Mouse (Mus musculus) brain, embryonic 14.5 days (tissue): ENCODE results near the gene Itga10.

Experiments
- CTCF ChIP-seq: fragments of 200-500 bp; IDR thresholded peaks from 2 replicates; pipeline ENCODE4 v1.5.1; 2012; ENCODE audit warnings: inconsistent platforms, mild to moderate bottlenecking, moderate library complexity, borderline replicate concordance; ENCODE audit not compliant: insufficient read depth, insufficient read length; ENCODE audit errors: extremely low read depth
- POLR2A ChIP-seq: fragments of 200-500 bp; IDR thresholded peaks from 2 replicates; pipeline ENCODE4 v1.6.1; 2012; ENCODE audit warnings: mild to moderate bottlenecking, inconsistent platforms, borderline replicate concordance; ENCODE audit not compliant: poor library complexity, insufficient read depth, insufficient read length, severe bottlenecking; ENCODE audit errors: extremely low read depth

- TF ChIP-seq CTCF (no peak), POLR2A (peak; percentile 19; the same call in 1 of the 2 replicates)
These were observed 47.0 kb upstream of the Itga10 start for GRCm38 (mm10) chr3:96598156-96599068.
